Mouse (Mus musculus): ENCODE data around the gene Zan. TPM values are rescaled to one million over a fixed set of nuclear protein-coding genes. Genes with fewer than 3 reads are reported as not detected.

The Zan gene
- polyA plus RNA-seq, 1 experiment from 2014 or later: 0.25 TPM

Other genes starting within 250 kb of the Zan start
- gene Ache, start 189.5 kb downstream of the Zan start, polyA plus RNA-seq (2015; fragmentation: Nextera tagmentation; extraction: Ambion mirVana): 17.2 and 20.7 TPM in 2 replicates
- 7.4 and 9.6 TPM in 2 replicates for gene Ufsp1, start 182.4 kb downstream of the Zan start, polyA plus RNA-seq (2015; fragmentation: Nextera tagmentation; extraction: Ambion mirVana)
- 68.0 and 76.9 TPM in 2 replicates for gene Srrt, start 169.4 kb downstream of the Zan start, polyA plus RNA-seq (2015; fragmentation: Nextera tagmentation; extraction: Ambion mirVana)
- gene Trip6, start 162.7 kb downstream of the Zan start, polyA plus RNA-seq (2015; fragmentation: Nextera tagmentation; extraction: Ambion mirVana): 8.2 and 11.2 TPM in 2 replicates
- 3.2 and 3.8 TPM in 2 replicates for gene Slc12a9, start 143.5 kb downstream of the Zan start, polyA plus RNA-seq (2015; fragmentation: Nextera tagmentation; extraction: Ambion mirVana)
- gene Ephb4, start 127.0 kb downstream of the Zan start, polyA plus RNA-seq (2015; fragmentation: Nextera tagmentation; extraction: Ambion mirVana): 7.6 and 8.6 TPM in 2 replicates
- gene Pop7, start 25.5 kb upstream of the Zan start, polyA plus RNA-seq (2015; fragmentation: Nextera tagmentation; extraction: Ambion mirVana): 29.4 and 33.4 TPM in 2 replicates
- 3.2 and 3.8 TPM in 2 replicates for gene Gigyf1, start 41.5 kb upstream of the Zan start, polyA plus RNA-seq (2015; fragmentation: Nextera tagmentation; extraction: Ambion mirVana)
- gene Epo, start 56.2 kb upstream of the Zan start, polyA plus RNA-seq (2015; fragmentation: Nextera tagmentation; extraction: Ambion mirVana): 0.68 and 1.0 TPM in 2 replicates
- gene Gnb2, start 56.4 kb upstream of the Zan start, polyA plus RNA-seq (2015; fragmentation: Nextera tagmentation; extraction: Ambion mirVana): 150 and 161 TPM in 2 replicates
- 0.07 TPM in 2 replicates for gene Actl6b, start 76.5 kb upstream of the Zan start, polyA plus RNA-seq (2015; fragmentation: Nextera tagmentation; extraction: Ambion mirVana)
- 55.1 and 65.5 TPM in 2 replicates for gene Tfr2, start 92.8 kb upstream of the Zan start, polyA plus RNA-seq (2015; fragmentation: Nextera tagmentation; extraction: Ambion mirVana)
- gene Mospd3, start 124.0 kb upstream of the Zan start, polyA plus RNA-seq (2015; fragmentation: Nextera tagmentation; extraction: Ambion mirVana): 29.7 and 31.7 TPM in 2 replicates
- 16.6 and 17.4 TPM in 2 replicates for gene Pcolce, start 136.7 kb upstream of the Zan start, polyA plus RNA-seq (2015; fragmentation: Nextera tagmentation; extraction: Ambion mirVana)
- gene Fbxo24, start 151.9 kb upstream of the Zan start, polyA plus RNA-seq (2015; fragmentation: Nextera tagmentation; extraction: Ambion mirVana): not detected in 2 replicates
- 25.7 and 26.4 TPM in 2 replicates for gene Lrch4, start 152.1 kb upstream of the Zan start, polyA plus RNA-seq (2015; fragmentation: Nextera tagmentation; extraction: Ambion mirVana)
- gene Gm20605, start 152.1 kb upstream of the Zan start, polyA plus RNA-seq (2015; fragmentation: Nextera tagmentation; extraction: Ambion mirVana): 6.0 and 7.8 TPM in 2 replicates
- 3.6 and 4.6 TPM in 2 replicates for gene Sap25, start 164.3 kb upstream of the Zan start, polyA plus RNA-seq (2015; fragmentation: Nextera tagmentation; extraction: Ambion mirVana)
- gene Irs3, start 168.7 kb upstream of the Zan start, polyA plus RNA-seq (2015; fragmentation: Nextera tagmentation; extraction: Ambion mirVana): 0.07 TPM in 1 of 2 replicates, not detected in the other
- gene Agfg2, start 207.7 kb upstream of the Zan start, polyA plus RNA-seq (2015; fragmentation: Nextera tagmentation; extraction: Ambion mirVana): 35.3 and 35.6 TPM in 2 replicates

All from liver, embryonic 15.5 days (tissue).